Mouse (Mus musculus) cerebellum, adult 9-11 months (tissue): Measurements from ENCODE around the gene Ccl5.
A peak's percentile ranks its signal among the peaks of the same experiment; 100 is the strongest.
"Not testable (repeated sequence)": the region's sequence is repeated elsewhere in the genome, so short reads cannot be mapped to it uniquely, and the experiment has no call there.

Source experiments
- DNase-seq: peaks from one replicate; pipeline ENCODE4 v3.0.0; 2022

The Ccl5 gene

DNA sequence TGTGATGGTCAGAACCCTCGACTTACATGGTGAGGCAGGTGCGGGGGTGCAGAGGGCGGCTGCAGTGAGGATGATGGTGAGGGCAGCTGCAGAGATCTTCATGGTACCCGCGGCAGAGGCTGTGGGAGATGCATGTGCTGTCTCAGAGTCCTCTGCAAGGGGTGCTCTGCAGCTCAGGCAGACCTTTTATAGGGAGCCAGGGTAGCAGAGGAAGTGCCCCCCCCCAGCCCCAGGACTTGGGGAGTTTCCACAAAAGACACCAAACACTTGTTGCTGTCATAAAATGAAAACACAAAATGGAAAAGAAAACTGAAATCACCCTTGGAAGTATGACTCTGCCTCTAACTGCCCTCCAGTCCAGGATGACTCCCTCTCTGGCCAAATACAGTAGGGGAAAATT is at the start of gene Ccl5:
Gene Ccl5 (minus strand): TSS at position 159 of the 400 bp plus-strand sequence.
- no peak for DNase-seq

DNA sequence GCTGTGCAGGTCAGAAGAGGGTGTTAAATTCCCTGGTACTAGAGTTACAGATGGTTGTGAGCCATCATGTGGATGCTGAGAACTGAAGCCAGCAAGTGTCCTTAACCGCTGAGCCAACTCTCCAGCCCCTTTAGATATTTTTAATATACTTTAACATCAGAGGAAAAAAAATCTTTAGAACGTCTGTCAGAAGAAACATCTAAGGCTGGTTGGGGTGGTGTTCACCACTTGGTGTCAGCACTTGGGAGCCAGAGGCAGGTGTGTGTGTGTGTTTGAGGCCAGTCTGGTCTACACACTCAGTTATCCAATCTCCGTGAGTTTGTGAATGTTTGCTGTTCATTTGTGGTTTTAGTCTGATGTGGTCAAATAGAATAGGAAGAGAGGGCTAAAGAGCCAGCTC is 48.7 kb upstream of the Ccl5 start:
- DNase-seq = no peak

DNA sequence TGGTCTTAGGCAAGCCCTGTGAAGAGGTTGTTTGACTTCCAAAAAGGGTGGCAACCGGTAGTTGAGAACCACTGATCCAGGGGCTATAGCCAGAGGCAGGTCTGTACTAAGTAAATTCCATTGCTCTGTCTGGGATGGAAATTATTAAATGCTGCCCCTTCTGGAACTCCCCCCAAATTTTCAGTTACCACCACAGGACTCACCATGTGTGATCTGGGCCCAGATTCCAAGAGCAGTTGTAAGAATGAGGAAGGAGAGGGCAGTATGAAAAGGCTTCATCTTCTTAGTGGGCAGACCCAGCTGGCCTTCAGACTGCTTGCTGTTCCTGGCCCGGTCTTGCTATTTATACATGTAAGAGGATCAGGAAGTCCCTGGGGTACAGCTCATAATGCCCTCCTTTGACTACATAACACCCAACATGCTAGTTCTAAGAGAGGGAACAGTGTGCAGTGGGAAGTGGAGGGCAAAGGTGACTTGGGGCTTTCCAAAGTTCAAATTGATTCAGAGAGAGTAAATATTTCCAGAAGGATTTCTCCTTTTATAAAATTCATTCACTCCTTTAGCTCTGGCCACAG is 48.0 kb upstream of the Ccl5 start, which contains the start of gene Ccl9:
Gene Ccl9 (minus strand): TSS at position 451 of the 575 bp plus-strand sequence.
- no peak for DNase-seq

DNA sequence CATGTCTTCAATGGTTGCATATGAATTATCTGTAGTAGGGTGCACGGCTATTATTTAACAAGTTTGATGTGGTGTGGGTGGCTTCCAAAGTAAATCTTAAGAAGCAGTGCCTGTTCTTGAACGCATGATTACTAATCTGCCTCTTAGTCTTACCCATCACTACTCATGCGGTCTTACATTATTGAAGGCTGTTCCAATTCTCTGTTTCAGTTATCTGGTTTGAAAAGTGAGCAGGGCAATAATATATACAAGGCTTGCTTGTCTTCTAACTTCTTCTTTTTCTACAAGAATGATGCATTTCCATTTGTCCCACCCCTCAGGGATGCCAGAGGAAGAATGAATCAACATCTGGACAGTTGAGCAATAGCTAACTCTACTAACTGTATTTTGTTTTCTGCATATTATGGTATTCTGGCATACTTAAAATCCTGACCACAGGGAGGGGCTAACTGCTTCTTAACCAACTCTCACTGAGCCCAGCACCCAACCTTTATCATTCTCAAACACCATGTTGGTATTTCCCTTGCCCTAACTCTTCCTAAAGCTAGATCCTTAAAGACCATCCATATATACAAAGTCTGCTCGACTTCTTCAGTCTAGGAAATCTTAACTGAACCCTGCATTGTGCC is 46.7 kb upstream of the Ccl5 start:
- DNase-seq = no peak

DNA sequence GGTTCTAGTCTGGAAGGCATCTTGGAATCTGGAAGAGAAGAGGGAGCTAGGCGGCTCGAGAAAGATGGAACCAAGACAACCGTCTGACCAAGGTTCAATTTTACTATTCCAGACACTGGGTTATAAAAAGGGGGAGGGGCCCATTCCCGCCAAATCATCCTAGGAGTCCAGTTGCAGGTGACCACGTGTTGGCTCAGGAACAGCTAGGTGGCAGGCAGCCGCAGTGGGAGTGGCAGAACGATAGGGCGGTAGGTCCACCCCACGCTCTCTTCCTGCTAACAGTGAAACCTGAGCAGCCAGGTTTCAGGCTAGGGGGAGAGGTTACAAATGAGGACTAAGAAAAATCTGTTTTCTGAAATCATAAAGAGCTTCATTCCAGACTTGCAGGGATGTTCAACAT is 42.5 kb upstream of the Ccl5 start:
- no peak for DNase-seq

DNA sequence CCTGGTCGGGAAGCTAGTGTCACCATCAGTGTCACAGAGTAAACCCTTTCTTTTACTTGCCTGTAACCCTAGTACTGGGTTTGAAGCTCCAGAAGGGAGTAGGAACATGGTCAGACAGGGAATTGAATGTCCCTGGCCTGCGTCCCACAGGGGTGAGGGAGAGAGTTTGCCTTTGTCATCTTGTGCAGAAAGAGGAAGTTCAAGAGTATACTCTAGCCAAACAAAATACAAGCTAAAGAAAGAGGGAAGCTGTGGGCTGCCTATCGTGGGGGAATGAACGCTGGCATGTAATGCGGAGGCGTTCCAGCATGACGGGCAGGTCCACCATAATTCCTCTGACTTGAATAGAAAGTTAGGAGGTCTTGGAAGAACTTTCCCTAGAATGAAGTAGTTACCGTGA is 41.9 kb upstream of the Ccl5 start:
- DNase-seq = no peak

DNA sequence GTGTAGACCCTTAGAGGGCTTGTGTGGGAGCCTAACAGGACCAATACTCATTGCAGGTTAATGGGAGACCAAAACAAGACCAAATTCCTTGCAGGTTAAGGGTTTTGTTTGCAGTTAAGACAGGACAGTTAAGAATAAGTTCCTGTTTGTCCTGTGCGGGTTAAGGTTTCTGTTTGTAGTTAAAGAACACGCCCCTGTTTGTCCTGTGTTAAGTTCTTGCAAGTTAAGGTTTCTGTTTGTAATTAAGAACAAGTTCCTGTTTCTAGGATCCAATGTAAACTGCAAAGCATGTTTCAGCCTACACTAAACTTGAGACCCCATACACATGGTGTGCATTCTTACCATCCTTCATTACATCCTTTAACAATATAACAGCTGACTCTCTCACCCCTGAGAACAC is 39.9 kb upstream of the Ccl5 start:
- no peak for DNase-seq

DNA sequence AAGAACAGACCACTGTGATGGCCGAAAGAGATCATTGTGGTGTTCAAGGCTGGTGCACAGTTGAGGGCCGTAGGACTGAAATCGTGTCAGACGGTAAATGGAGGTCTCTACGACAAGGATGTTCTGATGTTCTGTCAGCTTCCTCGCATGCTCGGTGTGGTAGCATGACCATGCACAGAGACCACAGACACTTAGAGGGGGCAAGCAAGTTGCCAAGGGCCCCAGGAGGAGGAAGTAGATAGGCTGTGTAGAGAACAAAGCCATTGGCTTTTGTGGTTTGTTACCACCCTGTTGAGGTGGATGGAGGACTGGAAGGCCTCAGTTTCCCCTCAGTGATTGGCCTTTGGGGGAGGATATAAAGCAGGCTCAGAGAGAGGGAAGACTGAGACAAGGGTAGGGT is 38.9 kb upstream of the Ccl5 start:
- no peak for DNase-seq

DNA sequence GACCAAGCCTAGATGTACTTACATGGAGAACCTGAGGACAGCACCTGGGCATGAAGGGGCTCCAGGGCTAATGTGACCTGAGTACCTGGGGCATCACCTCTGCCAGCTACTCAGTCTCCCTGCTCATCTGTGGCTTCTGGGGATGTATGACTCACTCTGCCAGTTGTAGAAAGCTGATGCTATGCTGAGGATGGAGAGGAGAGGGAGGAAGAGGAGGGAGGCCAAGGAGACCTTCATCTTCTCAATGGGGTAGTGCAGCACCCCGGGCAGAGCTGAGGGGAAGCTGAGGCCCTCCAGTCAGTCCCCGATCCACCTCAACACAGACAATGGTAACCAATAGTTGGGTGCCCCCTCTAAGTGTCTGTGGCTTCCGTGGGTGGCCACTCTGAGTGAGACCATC is 38.5 kb upstream of the Ccl5 start:
- DNase-seq = no peak

DNA sequence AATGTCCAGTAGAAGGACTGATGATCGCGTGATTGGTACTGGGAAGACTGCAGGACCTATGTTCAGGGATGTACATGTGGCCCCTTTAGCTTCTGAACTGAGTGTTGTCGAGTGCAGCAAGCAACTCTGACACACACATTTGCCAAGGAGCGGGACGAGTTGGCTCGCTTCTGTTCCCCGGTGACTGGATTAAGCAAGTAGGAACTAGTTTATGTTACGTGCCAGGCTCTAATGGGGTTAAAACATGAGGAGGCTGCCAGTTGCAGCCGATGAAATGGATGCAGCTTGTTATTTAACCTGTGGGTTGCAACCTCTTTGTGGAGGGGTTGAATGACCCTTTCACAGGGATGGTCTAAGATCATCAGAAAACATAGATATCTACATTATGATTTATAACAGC is 37.7 kb upstream of the Ccl5 start:
- no peak for DNase-seq

DNA sequence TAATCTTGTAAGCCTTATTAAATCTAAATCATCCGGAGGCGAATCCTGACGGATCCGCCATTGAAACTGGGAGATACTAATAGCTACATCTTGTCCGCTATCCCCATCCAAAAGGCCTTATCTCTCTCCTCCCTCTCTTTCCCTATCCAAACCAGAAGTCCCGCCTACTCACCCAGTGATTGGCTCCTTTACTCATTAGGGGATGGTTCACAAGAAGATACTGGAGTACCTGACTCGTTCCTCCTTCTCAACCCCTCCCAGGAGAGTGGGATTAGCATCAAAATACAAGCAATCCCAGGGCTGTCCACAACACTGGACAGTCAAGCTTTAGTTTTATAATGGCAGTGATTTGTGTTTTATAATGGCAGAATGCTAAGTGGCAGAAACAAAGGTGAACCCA is 37.0 kb upstream of the Ccl5 start:
- DNase-seq = no peak

DNA sequence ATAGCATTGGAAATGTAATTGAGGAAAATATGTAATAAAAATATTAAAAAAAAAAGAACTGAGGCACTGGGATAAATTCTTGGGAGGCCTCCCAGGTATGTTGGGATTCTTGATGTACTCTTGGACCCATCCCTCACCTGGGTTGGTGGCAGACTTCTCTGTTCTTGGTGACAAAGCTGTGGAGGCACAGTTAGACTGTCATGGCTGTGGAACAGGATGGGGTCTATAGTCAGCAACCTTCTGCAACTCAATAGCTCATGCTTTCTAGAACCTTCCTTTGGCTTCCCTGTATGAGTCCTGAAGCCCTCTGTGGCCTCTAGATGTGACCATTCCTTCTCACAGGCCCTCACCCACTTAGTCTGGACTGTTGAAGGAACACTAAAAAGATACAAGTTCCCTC is 36.3 kb upstream of the Ccl5 start:
- no peak for DNase-seq

DNA sequence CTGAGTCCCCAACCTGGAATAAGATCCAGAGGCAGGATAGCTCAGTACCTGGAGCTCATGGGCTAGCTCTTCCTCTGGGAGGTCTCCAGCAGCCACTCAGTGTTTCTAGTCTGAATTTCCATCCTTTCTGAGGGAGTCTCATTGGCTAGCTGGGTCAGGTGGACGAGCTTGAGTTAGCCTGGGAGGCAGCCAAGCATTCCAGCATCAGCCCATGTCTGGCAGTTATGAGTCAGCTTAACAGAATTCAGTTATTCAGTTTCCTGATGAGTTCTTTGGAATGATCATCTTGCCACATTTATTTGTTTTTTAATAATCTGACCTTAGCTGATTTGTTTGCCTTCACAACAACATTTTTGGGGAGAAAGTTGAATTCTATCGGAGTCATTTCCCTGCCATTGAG is 33.4 kb upstream of the Ccl5 start:
- no peak for DNase-seq

DNA sequence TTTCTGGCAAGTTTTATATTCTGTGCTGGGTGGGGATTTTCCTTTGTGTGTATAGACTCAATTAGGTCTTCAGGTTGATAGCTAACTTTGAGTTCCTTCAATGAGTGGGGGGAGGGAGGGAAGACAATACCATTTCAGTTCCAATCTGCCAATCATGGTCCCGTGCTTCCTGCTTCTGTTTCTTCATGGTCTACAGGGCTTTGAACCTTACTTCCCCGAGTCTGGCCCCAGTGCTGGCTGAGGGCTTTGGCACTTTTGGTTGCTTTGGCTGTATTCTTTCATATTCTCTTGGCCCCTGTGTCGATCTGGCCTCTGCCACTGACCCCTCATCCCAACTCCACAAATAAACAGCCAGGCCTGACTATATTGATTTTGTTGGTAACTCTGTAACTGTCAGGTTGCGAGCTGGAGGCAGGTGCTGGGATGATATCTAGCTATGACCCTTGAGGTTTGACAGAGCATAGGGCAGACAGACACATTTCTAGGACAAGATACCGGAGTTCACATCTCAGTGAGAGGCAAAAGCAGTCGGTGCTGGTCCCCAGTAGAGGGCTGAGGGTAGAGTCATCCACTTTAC is 32.1 kb upstream of the Ccl5 start:
- DNase-seq = no peak

DNA sequence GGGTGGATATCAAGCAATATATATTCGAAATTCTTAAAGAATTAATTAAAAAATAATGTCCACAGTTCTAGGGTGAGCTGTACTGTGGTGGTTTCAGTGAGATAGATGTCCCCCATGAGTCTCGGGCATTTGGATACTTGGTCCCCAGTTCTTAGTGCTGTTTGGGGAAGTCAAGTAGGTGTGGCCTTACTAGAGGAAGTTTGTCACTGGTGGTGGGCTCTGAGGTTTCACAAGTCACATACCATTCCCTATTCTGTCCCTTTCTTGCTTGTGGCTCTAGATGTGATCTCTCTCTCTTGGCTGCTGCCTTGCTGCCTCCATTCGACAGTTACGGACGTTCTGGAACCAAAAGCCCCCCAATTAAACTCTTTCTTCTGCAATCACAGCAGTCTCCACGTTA is 30.1 kb upstream of the Ccl5 start:
- no peak for DNase-seq

DNA sequence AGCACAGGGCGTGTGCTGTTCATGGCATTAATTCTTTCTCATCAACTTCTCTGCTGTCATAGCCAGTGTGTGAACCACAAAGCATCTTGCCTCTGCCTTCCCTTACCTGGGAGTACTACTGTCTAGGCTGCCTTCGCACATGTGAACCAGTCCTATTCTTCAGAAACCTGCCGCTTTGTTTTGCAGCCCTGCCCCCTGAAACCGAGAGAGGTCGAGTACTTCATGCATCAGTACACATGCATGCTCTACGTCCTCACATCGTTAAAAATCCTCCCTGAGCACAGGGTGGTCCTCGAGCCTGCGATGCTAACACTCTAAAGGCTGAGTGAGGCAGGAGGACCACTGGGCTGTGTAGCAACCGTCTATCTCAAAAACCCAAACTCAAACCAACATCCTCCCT is 26.8 kb upstream of the Ccl5 start:
- no peak for DNase-seq

DNA sequence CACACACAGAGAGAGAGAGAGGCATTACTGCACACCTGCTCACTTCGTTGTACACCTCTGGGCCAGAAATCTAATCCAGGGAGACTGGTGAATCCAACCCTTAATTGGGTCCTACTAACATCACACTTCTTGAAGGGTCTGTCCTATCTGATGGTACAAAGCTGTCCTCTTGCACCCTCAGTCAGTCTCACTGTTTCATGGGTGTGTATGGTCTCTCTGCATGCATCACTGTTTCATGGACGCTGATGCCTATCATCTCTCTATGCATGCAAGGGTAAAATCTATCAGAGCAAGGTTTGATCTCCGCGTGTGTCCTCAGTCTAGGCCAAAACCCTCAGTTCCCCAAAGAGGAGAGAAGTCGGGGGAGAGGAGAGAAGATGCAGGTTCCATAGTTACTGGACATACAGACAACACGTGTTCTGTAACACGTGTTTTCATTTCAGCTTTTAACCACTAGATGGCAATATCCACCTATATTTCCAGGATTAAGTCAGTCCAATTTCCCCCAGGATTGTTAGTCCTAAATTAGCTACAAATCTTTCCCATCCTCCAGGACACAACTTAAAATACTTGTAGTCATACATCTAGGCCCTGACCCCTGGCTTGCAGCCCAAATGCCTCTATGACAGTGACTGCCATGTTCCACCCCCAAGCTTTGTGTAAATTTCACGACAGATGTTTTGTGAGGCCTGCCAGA is 25.9 kb upstream of the Ccl5 start:
- DNase-seq = peak; percentile 3

DNA sequence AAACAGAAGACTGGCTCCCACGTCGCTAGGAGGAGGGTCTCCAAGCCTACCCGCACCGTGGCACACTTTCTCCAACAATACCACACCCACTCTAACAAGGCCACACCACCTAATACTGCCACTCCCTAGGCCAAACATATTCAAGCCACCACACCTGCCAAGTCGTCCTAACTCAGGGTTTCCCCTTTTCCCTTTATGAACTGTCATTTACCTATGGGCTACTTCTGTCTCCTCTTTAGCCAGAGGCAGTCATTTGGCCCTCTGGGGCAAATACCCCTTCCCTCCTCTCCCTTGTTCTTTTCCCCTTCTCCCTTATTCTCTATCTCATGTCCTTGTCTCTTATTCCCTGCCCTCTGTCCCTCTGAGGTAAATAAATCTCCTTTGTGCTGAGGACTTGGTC is 21.4 kb upstream of the Ccl5 start:
- no peak for DNase-seq

DNA sequence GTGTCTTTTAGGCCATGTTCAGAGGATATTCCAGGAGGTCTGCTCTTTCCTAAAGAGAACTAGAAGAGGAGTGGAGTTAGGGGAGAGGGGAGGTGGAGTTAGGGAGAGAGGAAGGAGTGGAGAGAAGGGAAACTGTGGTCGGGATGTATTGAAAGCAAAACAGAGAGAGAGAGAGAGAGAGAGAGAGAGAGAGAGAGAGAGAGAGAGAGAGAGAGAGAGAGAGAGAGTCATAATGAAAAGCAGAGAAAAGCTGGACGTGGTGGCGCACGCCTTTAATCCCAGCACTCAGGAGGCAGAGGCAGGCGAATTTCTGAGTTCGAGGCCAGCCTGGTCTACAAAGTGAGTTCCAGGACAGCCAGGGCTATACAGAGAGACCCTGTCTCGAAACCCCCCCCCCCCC is 20.7 kb upstream of the Ccl5 start:
- DNase-seq = not testable (repeated sequence)

DNA sequence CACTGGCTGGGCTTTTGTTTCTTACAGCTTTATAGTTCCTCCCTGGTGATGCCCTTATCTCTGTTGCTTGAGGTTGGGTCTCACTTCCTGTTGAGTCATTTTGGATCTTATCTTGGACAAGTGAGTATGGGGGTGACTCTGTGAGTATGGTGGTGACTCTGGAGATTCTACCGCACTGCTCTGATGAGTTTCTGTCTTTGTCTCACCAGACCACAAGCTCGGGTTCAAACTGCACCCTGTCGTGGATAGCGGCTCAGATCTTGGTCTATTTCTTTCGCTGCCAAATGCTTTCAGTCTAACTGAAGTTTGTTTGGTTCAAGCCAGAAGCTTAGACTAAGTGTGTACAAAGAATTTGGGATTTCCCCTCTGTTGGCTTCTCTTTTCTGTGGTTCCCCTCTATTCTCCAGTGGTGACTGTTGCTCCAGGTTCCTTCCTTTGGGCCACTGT is 19.9 kb upstream of the Ccl5 start:
- DNase-seq = no peak

DNA sequence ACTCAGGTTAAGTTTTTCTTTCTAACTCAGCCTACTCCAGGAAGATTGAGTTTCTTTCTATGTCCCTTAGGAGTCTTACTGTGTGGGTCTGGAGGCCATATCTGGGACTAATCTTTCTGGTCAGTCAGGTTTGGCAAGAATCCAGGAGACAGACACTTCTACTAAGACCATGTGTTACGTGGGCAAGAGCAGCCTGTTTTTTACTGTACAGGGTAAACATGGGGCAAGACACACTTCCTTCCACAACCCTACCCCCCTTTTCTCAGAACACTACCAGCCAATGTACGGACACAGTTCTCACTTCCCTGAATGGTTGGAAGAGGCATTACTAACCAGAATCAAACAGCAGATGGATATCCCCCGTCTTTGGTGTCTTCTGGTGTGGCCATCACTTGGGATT is 13.9 kb upstream of the Ccl5 start:
- DNase-seq = no peak

DNA sequence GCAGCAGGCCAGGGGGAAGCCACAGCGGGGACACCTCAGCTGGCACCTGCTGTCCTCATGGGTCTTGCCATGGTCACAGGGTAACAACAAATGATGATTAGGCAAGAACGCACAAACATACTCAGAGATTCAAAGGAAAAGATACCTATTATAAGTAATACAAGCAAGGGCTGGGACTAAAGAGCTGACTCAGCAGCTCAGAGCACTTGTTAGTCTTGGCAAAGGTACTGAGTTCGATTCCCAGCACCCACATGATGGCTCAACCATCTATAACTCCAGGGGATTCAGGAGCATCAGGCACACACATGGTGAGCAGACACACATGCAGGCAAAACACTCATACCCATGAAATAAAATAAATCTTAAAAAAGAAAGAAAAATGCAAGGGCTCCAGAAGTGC is 11.1 kb upstream of the Ccl5 start:
- no peak for DNase-seq

DNA sequence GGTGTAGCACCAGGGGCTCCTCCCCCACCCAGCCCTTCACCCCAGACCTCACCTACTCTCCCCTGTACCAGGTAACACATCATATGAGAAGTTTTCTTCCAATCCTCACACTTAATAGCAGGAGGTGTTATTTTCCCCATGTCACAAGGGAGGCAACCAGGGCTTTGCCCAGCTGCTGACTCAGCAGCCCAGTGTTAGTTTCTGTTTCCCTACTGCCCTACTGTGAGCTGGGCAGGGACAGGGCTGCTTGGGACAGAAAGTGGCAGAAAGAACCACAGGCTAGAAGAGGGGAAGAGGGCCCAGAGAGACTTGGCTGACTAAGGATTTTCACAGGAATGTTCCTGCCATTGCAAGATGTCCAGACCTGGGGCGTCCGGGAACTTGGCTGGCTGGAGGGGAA is 10.6 kb upstream of the Ccl5 start:
- DNase-seq = no peak

DNA sequence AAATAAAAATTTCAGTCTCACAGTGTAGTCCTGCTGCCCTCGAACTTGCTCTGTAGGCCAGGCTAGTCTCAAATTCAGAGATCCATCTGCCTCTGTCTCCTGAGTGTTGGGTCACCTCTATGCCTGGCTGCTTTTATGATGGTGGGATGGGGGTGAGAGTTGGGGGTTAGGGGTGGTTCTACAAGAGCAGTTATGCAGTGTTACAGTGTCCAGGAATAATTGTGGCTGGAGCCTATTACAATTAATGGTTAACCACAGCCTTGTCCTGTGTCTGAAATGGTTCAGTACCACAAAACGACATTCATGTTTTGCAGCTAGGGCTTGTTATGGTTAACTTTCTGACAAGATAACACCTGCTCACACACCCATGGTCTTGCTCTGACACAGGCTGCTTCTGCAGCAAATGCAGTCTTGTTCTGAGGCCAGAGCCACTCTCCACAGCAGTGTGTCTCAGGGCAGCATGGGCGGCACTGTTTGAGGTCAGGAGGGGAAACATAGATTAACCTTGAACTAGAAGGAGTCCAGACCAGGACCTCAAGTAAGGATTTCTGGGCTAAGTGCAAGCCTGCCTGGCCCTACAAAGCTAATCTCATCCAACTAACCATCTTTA is 8.5 kb upstream of the Ccl5 start:
- no peak for DNase-seq
